Mouse (Mus musculus) erythroblast, embryonic 14.5 days (primary cell): ENCODE results near the gene Spn. TPM values are rescaled to one million over a fixed set of nuclear protein-coding genes. Genes with fewer than 3 reads are reported as not detected.

Experiments used
- H3K27me3 ChIP-seq: 2 replicates; pipeline ENCODE4 v1.6.1; 2012; ENCODE audit warnings: inconsistent platforms; ENCODE audit not compliant: control insufficient read depth
- H3K36me3 ChIP-seq: 2 replicates; pipeline ENCODE4 v1.6.1; 2012; ENCODE audit warnings: mild to moderate bottlenecking, inconsistent platforms; ENCODE audit not compliant: control insufficient read depth
- H3K4me1 ChIP-seq: 2 replicates; pipeline ENCODE4 v1.6.1; 2012; ENCODE audit warnings: inconsistent platforms; ENCODE audit not compliant: control insufficient read depth
- H3K4me3 ChIP-seq: replicated peaks from 2 replicates; pipeline ENCODE3; 2012; ENCODE audit warnings: moderate library complexity, mild to moderate bottlenecking, inconsistent platforms
- H3K9me3 ChIP-seq: 2 replicates; pipeline ENCODE4 v1.6.1; 2012; ENCODE audit warnings: low read length, inconsistent platforms, mixed read lengths; ENCODE audit not compliant: control insufficient read depth
- GATA1 ChIP-seq: IDR thresholded peaks from 2 replicates; pipeline ENCODE4 v1.6.1; 2012; ENCODE audit warnings: low read length, inconsistent platforms, mixed read lengths
- TAL1 ChIP-seq: IDR thresholded peaks from 3 replicates; pipeline ENCODE4 v1.6.1; 2012; ENCODE audit warnings: low read length, inconsistent platforms, mixed read lengths
- polyA plus RNA-seq: library from polyadenylated mRNA; stranded (reverse); fragments of >175 nt; gene quantifications from 2 replicates; pipeline ENCODE4 v1.2.3, GENCODE M21; 2012

Gene Spn
- polyA plus RNA-seq, 1 experiment: 0.83 TPM

- no peaks in the 10 kb centered on the region for H3K27me3 ChIP-seq
- H3K36me3 ChIP-seq: peaks cover 26% of the 10 kb centered on the region
- H3K9me3 ChIP-seq: no peaks in the 10 kb centered on the region
- H3K4me1 ChIP-seq: peaks cover 65% of the 10 kb centered on the region
- TF ChIP-seq TAL1: no peak
- no peak for TF ChIP-seq GATA1
- H3K4me3 ChIP-seq: peak overlapping the region; percentile 13
These were observed 2.7 kb downstream of the Spn start for GRCm38 (mm10) chr7:127134821-127135447.

- H3K36me3 ChIP-seq: peaks cover 26% of the 10 kb centered on the region
- H3K27me3 ChIP-seq: no peaks in the 10 kb centered on the region
- H3K4me3 ChIP-seq: no peak overlapping the region
- H3K9me3 ChIP-seq: no peaks in the 10 kb centered on the region
- TF ChIP-seq GATA1 (no peak), TAL1 (no peak)
- H3K4me1 ChIP-seq: peaks cover 58% of the 10 kb centered on the region
These were observed 4.5 kb downstream of the Spn start for GRCm38 (mm10) chr7:127133125-127133524.

GRCm38 (mm10) chr7:127129638-127130037, 8.0 kb downstream of the Spn start:
- H3K36me3 ChIP-seq: peaks cover 11% of the 10 kb centered on the region
- H3K4me3 ChIP-seq: no peak overlapping the region
- peaks cover 23% of the 10 kb centered on the region for H3K4me1 ChIP-seq
- H3K9me3 ChIP-seq: peaks cover under 1% of the 10 kb centered on the region
- TF ChIP-seq GATA1 (no peak), TAL1 (no peak)
- H3K27me3 ChIP-seq: no peaks in the 10 kb centered on the region

- Histone ChIP-seq H3K36me3 (no peaks in the 10 kb centered on the region), H3K27me3 (peaks cover 8% of the 10 kb centered on the region), H3K4me1 (peaks cover 13% of the 10 kb centered on the region), H3K9me3 (peaks cover 6% of the 10 kb centered on the region), H3K4me3 (peak within 1 kb of the TSS; percentile 48)
- TF ChIP-seq TAL1 (no peak), GATA1 (no peak)
These were observed 15.7 kb downstream of the Spn start, which contains the start of gene Qprt for GRCm38 (mm10) chr7:127121911-127122270. Qprt (minus strand) TSS chr7:127122226.

- H3K4me3 ChIP-seq: peak overlapping the region; percentile 48
- TF ChIP-seq GATA1: no peak
- H3K27me3 ChIP-seq: peaks cover 8% of the 10 kb centered on the region
- no peaks in the 10 kb centered on the region; the same call in 1 of the 2 replicates for H3K36me3 ChIP-seq
- H3K4me1 ChIP-seq: peaks cover 17% of the 10 kb centered on the region
- H3K9me3 ChIP-seq: peaks cover 6% of the 10 kb centered on the region
These were observed 16.3 kb downstream of the Spn start for GRCm38 (mm10) chr7:127121061-127121910.

GRCm38 (mm10) chr7:127118671-127119445, 18.8 kb downstream of the Spn start:
- peaks cover 8% of the 10 kb centered on the region for H3K27me3 ChIP-seq
- H3K4me3 ChIP-seq: no peak overlapping the region
- H3K36me3 ChIP-seq: peaks cover 2% of the 10 kb centered on the region; the same call in 1 of the 2 replicates
- TF ChIP-seq GATA1 (no peak), TAL1 (no peak)
- H3K4me1 ChIP-seq: peaks cover 17% of the 10 kb centered on the region
- H3K9me3 ChIP-seq: no peaks in the 10 kb centered on the region

- peaks cover 8% of the 10 kb centered on the region for H3K27me3 ChIP-seq
- peaks cover 2% of the 10 kb centered on the region; the same call in 1 of the 2 replicates for H3K36me3 ChIP-seq
- H3K4me1 ChIP-seq: peaks cover 21% of the 10 kb centered on the region
- no peaks in the 10 kb centered on the region for H3K9me3 ChIP-seq
- TF ChIP-seq TAL1 (no peak), GATA1 (no peak)
- H3K4me3 ChIP-seq: no peak overlapping the region
These were observed 19.7 kb downstream of the Spn start for GRCm38 (mm10) chr7:127117948-127118347.

GRCm38 (mm10) chr7:127116331-127116935, 21.2 kb downstream of the Spn start:
- TF ChIP-seq GATA1 (no peak), TAL1 (no peak)
- peaks cover 3% of the 10 kb centered on the region for H3K27me3 ChIP-seq
- H3K4me1 ChIP-seq: peaks cover 24% of the 10 kb centered on the region

GRCm38 (mm10) chr7:127114920-127115319, 22.7 kb downstream of the Spn start:
- Histone ChIP-seq H3K36me3 (peaks cover 2% of the 10 kb centered on the region; the same call in 1 of the 2 replicates), H3K9me3 (no peaks in the 10 kb centered on the region), H3K4me3 (no peak overlapping the region), H3K27me3 (no peaks in the 10 kb centered on the region), H3K4me1 (peaks cover 29% of the 10 kb centered on the region)
- TF ChIP-seq TAL1: no peak
- TF ChIP-seq GATA1: no peak

More at GRCm38 (mm10) chr7:127116331-127116935, 21.2 kb downstream of the Spn start:
- H3K36me3 ChIP-seq: peaks cover 2% of the 10 kb centered on the region; the same call in 1 of the 2 replicates
- no peaks in the 10 kb centered on the region for H3K9me3 ChIP-seq
- H3K4me3 ChIP-seq: no peak overlapping the region
